Mouse (Mus musculus): ENCODE results near the gene Limch1.

DNA sequence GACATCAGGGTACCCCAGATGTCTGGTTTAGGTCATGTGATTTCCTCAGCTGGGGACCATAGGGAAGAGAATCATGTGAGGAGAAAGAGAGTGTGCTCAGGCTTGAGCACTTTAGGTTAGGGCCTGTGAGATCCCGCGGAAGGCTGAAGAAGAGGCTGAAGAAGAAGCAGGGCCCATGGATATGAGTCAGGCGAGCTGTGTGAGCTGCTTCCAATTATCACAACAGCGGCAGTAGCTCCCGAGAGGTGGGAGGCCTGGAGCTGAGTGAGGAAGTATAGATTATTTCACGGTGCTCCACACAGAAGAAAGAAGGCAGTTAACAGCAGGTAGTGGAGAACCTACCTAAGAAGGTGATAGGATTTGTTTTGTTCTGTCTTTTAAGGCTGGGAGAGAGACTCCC, 18.5 kb downstream of the Limch1 start:
- no peak for TF ChIP-seq CTCF (IDR thresholded peaks at IDR 0.05; ENCODE audit: low read depth, low read length)
- no peak for TF ChIP-seq GATA1 (IDR thresholded peaks at IDR 0.05; ENCODE audit: borderline replicate concordance, low read length)
